Mouse (Mus musculus): ENCODE data around the gene Tll2.

The Tll2 gene

DNA sequence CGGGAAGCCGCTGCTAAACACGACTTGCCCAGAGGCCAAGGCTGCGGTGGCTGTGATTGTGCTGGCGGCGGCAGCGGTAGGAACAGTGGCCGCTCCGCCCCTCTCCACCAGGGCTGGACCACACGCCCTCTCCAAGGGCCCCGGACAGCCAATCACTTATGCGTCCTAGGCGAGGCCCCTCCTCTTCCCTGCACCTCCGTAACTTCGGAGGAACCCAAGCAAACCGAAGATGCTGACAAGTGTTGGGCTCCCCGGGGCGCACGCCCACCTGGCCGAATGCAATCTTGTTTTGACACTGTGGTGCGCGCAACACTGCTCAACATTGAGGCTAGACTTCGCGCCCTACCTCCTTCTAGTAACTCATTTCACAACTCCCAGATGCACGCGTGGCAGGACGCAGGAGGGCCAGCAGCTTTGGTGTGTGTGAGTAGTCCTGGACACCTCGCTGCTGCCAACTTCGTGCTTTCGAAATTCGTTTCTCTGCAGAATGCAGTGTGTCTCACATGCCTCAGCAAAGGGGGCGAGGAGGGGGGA is at the start of gene Tll2:
Gene Tll2, minus strand, starts transcription at position 25 of the 534 bp plus-strand sequence.
- DNase-seq (ENCODE audit: low spot score in 2 of 2): peak; percentile 44 to 48

- no peak for DNase-seq (ENCODE audit: low spot score in 2 of 2)
Measured at GRCm38 (mm10) chr19:41254584-41254983, 47.9 kb upstream of the Tll2 start.

- no peak for DNase-seq (ENCODE audit: low spot score in 2 of 2)
Measured at GRCm38 (mm10) chr19:41248968-41249367, 42.3 kb upstream of the Tll2 start.

GRCm38 (mm10) chr19:41248271-41248670 is 41.6 kb upstream of the Tll2 start:
- DNase-seq (ENCODE audit: low spot score in 2 of 2): no peak

- DNase-seq (ENCODE audit: low spot score in 2 of 2): no peak
Measured at GRCm38 (mm10) chr19:41246271-41246670, 39.6 kb upstream of the Tll2 start.

DNA sequence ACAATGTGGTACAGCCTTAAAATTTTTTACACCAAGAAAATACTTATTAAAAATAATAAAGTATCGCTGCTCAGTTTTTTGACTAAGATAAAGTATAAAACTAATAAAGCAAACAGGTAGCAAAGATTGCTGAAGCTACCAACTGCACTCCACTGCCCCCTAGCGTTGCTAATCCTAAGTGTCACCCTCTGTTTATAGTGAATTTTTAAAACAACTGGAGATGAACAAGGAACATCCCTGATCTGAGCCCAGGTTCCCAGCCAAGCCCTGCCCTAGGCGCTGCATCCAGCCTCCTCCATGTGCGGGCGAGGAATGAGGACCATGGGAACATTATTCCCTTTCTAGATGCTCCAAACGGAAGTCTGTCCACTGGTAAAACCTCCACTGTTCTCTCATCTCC is 37.9 kb upstream of the Tll2 start:
- peak; percentile 44 to 65 for DNase-seq (ENCODE audit: low spot score in 2 of 2)

- no peak for DNase-seq (ENCODE audit: low spot score in 2 of 2)
Measured at GRCm38 (mm10) chr19:41241997-41242396, 35.4 kb upstream of the Tll2 start.

DNA sequence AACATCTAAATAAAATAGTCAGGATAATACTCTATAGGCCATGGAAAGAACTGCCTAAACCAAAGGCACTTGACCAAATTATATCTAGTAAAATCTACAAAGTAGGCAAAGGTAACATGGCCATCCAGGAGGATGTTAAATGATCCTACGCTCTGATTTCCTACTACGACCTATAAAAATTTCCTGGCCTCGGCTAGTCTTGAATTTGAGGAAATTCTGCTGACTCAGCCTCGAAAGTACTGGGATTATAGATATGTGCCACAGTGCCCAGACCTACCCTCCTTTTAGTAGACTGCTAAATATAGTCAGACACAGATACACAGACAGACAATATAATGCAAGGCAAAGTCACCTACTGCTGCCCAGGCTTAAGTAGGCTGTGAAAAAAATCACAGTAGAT is 27.1 kb upstream of the Tll2 start:
- no peak for DNase-seq (ENCODE audit: low spot score in 2 of 2)

GRCm38 (mm10) chr19:41208326-41208725 is 1.7 kb upstream of the Tll2 start:
- DNase-seq (ENCODE audit: low spot score in 2 of 2): no peak

DNA sequence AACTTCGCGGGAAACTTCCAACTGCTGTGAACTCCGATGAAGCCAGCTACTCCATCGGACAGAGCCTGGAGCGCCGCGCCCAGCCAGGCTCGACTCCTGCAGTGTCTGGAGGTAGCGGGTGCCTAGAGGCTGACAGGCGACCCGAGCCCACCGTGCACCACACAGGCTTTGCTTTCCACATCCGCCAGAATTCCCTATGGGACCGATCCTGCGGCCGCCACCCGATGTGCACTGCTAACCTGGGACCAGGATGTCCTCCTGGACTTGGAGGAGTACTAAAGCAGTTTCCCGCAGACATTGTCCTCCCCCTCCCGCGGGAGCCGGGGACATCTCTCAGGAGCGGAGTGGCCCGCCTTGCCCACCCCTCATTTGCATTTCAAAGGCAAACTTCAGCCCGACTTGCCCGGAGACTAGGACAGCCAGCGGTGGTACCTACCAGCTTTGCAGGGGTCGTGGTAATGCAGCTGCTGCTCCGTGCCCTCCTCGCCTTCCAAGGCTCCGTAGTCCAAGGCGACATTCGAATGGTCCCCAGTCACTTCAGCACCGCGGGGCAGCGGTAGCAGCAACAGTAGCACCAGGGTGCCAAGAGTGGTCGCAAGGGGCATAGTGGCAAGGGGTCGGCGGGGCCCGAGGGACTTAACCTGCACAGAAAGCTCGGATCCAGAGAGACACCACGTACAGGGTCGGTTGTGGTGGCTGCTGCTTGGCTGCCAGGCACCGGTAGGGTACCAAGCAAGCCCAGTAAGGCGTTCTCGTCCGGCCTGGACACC is 409 bp downstream of the Tll2 start:
- DNase-seq (ENCODE audit: low spot score in 2 of 2): no peak

GRCm38 (mm10) chr19:41204159-41205081 is 2.2 kb downstream of the Tll2 start:
- no peak for DNase-seq (ENCODE audit: low spot score in 2 of 2)

DNA sequence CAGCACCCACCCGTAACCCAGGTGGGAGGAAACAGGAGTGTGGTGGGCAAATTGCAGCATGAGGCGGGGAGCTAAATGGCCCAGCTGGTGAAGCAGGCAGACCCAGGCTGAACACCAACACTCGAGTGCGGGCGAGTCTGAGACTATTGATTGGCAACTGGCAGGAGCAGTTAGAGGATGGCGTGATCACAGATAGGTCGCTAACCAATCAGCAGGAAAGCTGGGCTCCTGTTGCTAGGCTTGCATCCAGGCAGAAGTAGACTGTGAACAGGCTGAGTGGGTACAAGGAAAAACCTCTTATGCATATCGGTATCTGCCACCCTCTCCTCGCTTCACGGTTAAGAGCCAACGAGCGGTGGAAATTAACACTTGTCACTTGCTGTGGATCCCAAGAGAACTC is 9.0 kb downstream of the Tll2 start:
- peak; percentile 71 to 89 for DNase-seq (ENCODE audit: low spot score in 2 of 2)

DNA sequence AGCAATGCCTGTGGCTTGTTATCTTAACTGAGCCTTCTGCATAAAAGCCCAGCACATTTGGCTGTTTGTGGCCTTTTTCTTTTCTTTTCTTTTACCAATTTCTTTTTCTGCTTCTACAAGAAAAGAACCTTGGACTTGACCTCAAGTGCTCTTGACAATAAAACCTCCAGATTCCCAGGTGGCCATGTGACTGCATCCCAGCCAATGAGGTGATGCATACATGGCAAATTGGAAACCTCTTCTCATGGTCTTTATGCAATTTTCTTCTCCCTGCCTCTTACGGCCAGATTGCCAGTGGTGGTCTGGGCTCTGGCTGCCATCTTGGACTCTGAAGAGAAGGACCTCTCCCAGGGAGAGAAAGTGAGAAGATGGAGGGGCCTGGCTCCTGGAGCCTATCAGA is 13.3 kb downstream of the Tll2 start:
- no peak for DNase-seq (ENCODE audit: low spot score in 2 of 2)

- DNase-seq (ENCODE audit: low spot score in 2 of 2): no peak
Measured at GRCm38 (mm10) chr19:41192953-41193352, 13.7 kb downstream of the Tll2 start.

DNA sequence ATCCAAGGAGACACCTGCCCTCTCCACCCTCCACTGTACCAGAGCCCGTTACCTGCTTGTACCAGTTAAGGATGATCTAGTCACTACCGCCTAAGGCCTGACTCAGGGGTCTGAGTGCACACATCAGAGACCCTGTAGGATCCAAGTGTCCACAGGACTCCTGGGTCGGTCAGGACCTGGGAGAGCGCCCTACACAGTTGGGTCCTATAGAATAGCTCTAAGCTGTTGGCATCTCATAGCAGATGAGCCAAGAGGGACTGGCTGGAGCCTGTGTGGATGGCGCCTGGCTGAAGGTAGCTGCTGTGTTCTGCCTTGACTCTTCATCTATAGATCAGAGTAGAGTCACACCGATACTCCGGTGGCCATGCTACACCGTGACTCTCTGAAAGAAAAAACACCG is 14.9 kb downstream of the Tll2 start:
- DNase-seq (ENCODE audit: low spot score in 2 of 2): no peak

DNA sequence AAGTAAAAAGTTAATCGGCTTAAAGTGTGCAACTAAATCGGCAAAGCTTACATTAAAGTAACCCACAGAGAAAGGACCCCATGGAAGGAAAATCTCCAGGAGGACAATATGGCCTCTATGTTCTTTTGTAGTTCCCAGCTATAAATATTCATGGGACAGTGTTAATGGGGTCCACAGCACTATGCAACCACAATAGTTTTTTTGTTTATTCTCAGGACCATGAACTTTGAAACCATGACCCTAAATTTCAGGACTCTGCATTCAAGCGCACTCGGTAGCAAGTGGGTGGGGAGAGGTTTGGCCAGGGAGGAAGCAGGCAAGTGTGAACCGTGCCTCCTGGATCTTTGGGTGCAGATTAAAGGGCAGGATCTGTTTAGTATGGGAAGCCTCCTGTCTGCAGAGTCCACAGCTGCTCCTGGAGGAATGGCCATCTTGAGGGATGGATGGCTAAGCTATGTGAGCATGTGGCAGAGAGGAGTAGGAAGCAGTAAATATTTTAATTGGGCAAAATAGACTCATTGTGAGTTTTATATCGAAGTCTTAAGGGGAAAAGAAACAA is 15.7 kb downstream of the Tll2 start:
- no peak for DNase-seq (ENCODE audit: low spot score in 2 of 2)

DNA sequence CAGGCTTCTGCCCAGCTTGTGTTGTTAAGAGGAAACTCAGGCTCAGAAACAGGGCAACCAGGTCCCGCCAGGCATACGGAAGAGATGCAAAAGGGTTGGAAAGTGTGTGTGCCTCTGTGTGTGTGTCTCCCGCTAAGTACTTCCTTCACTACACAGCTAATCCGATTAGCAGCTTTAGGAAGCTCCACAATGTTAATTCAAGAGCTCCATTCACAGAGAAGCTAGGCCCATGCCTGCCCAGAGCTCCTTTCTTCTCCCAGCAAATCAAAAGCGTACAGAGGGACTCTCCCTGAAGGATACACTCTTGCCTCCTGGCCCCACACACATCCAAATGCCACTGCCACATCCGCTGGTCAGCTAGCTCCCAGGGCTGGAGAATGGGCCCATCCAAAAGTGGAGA is 29.3 kb downstream of the Tll2 start:
- no peak for DNase-seq (ENCODE audit: low spot score in 2 of 2)

DNA sequence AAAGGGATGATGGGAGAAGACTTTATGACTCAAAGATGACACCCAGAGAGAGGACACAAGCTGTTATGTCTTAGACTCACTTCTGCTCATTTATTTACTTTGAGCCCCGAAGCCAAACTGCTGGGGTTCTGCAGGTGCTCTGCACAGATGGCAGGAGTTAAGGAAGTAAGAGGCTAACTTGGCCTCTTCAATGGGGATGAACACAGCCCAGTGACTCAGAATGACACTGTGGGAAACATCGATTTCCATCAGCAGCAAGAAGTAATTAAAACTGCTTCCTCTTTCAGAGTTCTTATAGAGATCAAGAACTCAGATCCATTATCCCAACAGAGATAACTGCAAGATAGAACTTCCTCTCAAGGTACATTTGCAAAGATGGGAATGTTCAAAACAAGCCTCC is 29.8 kb downstream of the Tll2 start:
- DNase-seq (ENCODE audit: low spot score in 2 of 2): no peak

GRCm38 (mm10) chr19:41165914-41166235 is 40.8 kb downstream of the Tll2 start:
- no peak for DNase-seq (ENCODE audit: low spot score in 2 of 2)

- no peak for DNase-seq (ENCODE audit: low spot score in 2 of 2)
Measured at GRCm38 (mm10) chr19:41165144-41165913, 41.3 kb downstream of the Tll2 start.

DNA sequence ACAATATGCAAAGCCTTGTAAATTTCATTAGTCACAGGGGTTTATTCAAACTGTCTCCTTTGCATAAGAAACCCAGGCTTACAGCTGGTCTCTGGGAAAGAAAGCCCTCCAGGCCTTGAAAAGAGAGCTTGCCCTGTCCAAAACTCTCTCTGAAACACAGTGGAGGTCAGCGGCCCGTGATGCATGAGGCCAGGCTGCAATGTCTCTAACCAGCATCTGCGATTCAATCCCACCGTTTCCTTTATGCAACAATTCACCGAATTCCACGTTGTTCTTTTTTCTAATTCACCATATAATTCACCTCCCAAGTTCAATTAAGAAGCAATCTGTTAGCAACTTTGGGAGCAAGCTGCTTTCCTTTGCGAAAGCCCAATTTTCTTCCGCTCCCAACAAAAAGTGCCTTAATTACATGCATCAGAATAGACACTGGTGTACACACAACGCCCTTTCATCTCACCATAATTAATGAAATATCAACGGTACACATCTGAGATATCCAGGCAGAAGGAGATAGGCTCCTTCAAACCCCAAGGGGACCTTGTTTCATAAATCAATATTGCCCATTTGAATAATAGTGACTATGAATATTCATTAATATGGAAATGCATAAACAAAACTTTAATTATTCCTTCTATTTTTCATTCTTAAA is 42.1 kb downstream of the Tll2 start:
- DNase-seq (ENCODE audit: low spot score in 2 of 2): no peak

Measured in right cerebral cortex, postnatal 10 days (tissue).